Mouse (Mus musculus) bone marrow macrophage, adult 2 months (primary cell): ENCODE measurements around the gene Tas2r139. TPM values are rescaled to one million over a fixed set of nuclear protein-coding genes. Genes with fewer than 3 reads are reported as not detected.
"Not testable (repeated sequence)": the region's sequence is repeated elsewhere in the genome, so short reads cannot be mapped to it uniquely, and the experiment has no call there.

Experiments used
- H3K27ac ChIP-seq: 2 replicates; pipeline ENCODE4 v1.5.1; 2012; ENCODE audit warnings: low read depth, low read length; ENCODE audit not compliant: insufficient read depth
- H3K4me1 ChIP-seq: 2 replicates; pipeline ENCODE4 v1.6.1; 2012; ENCODE audit warnings: low read length; ENCODE audit not compliant: control insufficient read depth, insufficient read depth
- H3K4me3 ChIP-seq: 2 replicates; pipeline ENCODE4 v1.5.1; 2012; ENCODE audit warnings: mild to moderate bottlenecking, low read length, moderate library complexity; ENCODE audit not compliant: insufficient read depth
- CTCF ChIP-seq: IDR thresholded peaks from 2 replicates; pipeline ENCODE4 v1.5.1; 2012; ENCODE audit warnings: low read depth, mild to moderate bottlenecking, low read length, moderate library complexity
- POLR2A ChIP-seq: IDR thresholded peaks from 2 replicates; pipeline ENCODE4 v1.6.1; 2012; ENCODE audit warnings: mild to moderate bottlenecking, low read depth, low read length, borderline replicate concordance
- polyA plus RNA-seq: library from polyadenylated mRNA; stranded (reverse); fragments of >200 nt; gene quantifications from 2 replicates; pipeline ENCODE4 v1.2.4, GENCODE M21; 2012; ENCODE audit not compliant: missing spikeins, insufficient read depth, insufficient read length

The Tas2r139 gene
- polyA plus RNA-seq, result not detected in 2 replicates

DNA sequence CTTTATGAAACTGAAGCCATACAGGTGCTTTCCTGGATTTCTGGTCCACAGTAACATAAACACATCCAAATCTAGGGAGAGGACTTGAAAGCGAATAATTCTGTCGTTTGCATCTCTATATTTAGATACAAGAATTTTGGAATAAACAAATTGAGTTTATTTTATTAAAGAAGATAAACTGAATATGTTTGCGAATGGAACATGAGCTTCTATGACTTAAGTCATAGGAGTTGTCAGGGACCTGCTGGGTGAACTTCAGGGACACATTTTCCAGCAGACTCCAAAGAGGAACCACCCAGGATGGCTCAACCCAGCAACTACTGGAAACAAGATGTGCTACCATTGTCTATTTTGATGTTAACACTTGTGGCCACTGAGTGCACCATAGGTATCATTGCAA lies at the start of gene Tas2r139:
TSS of gene Tas2r139 (plus strand) at position 301 of the 400 bp plus-strand sequence.
- TF ChIP-seq POLR2A (no peak), CTCF (no peak)
- Histone ChIP-seq H3K4me1 (no peaks in the 10 kb centered on the region), H3K27ac (no peak within 1 kb of the TSS), H3K4me3 (no peak within 1 kb of the TSS)

DNA sequence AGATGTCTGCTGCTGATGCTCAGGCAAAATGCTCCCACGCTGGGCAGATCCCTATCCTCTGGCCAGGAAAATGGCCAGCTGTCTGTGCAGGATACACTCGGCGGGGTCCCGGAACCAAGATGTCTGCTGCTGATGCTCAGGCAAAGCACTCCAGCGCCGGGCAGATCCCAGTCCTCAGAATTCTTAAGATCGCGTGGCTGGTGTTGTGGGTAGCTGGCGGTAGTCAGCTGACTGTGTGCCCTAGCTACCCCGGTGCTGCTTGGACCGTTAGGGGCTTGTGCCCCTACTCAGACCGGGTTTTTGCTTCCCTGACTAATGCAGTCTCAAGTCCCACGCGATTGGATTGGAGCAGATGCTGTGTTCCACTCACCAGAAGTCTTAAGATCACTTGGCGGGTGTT lies 10.4 kb downstream of the Tas2r139 start:
- not testable (repeated sequence) for H3K27ac ChIP-seq, H3K4me1 ChIP-seq, H3K4me3 ChIP-seq

DNA sequence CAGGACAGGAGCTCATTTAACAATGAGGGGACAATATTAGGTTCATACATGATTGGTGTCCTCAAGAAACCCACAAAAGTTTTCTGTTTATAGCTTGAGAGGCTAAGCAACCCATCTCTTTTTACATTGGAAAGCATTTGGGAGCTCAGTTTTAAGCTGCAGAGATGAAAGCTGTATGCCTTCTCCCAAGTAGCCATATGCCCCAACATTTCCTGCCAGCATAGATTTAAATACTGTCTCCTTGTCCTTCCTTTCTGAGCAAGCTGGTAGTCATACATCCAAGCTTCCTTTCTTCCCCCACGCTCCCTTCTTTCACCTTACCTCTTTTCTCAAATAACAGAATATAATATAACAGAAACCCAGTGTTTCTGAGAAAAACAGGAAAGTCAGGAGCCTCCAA lies 41.7 kb downstream of the Tas2r139 start:
- H3K27ac ChIP-seq, result no peak overlapping the region
- no peak overlapping the region for H3K4me3 ChIP-seq
- no peaks in the 10 kb centered on the region for H3K4me1 ChIP-seq
- no peak for TF ChIP-seq POLR2A
- no peak for TF ChIP-seq CTCF

DNA sequence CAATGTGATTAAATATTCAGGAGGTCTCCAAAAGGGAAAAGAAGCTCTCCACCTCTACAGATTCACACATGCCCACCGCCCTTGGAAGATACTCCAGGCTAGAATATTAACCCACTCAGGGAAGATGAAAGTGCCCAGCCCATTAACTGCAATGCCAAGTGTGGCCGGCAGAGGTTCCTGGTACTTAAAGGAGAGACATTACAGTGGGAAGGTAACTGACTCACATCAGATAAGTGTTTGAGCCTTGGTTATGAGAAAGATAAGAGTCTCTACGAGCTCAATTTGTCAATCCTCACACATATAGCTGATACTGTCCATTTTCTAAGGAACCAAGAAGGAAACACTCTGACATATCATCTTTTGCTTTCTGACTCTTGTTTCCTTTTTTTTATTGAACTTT lies 45.5 kb downstream of the Tas2r139 start:
- no peak for TF ChIP-seq CTCF
- no peak for TF ChIP-seq POLR2A
- Histone ChIP-seq H3K4me1 (no peaks in the 10 kb centered on the region), H3K4me3 (no peak overlapping the region)

More for the DNA sequence above, 45.5 kb downstream of the Tas2r139 start:
- H3K27ac ChIP-seq, result no peak overlapping the region

Other genes with a start within 250 kb of the Tas2r139 start
- not detected in 2 replicates for gene Sval1, start 189.3 kb upstream of the Tas2r139 start, polyA plus RNA-seq
- not detected in 2 replicates for gene Sval3, start 172.8 kb upstream of the Tas2r139 start, polyA plus RNA-seq
- gene Sva, start 102.5 kb upstream of the Tas2r139 start, polyA plus RNA-seq, result not detected in 2 replicates
- not detected in 2 replicates for gene Tas2r144, start 74.4 kb downstream of the Tas2r139 start, polyA plus RNA-seq
- 18.6 and 27.3 TPM in 2 replicates for gene Gstk1, start 105.0 kb downstream of the Tas2r139 start, polyA plus RNA-seq
- not detected in 2 replicates for gene Tmem139, start 121.0 kb downstream of the Tas2r139 start, polyA plus RNA-seq
- 37.0 and 37.5 TPM in 2 replicates for gene Casp2, start 124.0 kb downstream of the Tas2r139 start, polyA plus RNA-seq
- gene Clcn1, start 145.7 kb downstream of the Tas2r139 start, polyA plus RNA-seq, result 0.36 TPM in 1 of 2 replicates, not detected in the other
- not detected in 2 replicates for gene Fam131b, start 183.7 kb downstream of the Tas2r139 start, polyA plus RNA-seq
- 88.7 and 98.6 TPM in 2 replicates for gene Zyx, start 208.7 kb downstream of the Tas2r139 start, polyA plus RNA-seq
- gene Epha1, start 232.3 kb downstream of the Tas2r139 start, polyA plus RNA-seq, result not detected in 2 replicates